Mouse (Mus musculus) stomach, embryonic 16.5 days (tissue): ENCODE data around the gene Tcaim. TPM values are rescaled to one million over a fixed set of nuclear protein-coding genes. Genes with fewer than 3 reads are reported as not detected.
A peak's percentile ranks its signal among the peaks of the same experiment; 100 is the strongest.

Source experiments
- ATAC-seq: fragments of 200-750 bp; cut with Nextera tagmentation; 2 replicates; pipeline ENCODE4 v1.8.0; 2017; ENCODE audit warnings: moderate number of reproducible peaks, moderate TSS enrichment; ENCODE audit not compliant: insufficient read depth, low FRiP score
- H3K27ac ChIP-seq: fragments of 300-500 bp; sonication (generic); 2 replicates; pipeline ENCODE4 v1.5.1; 2014; ENCODE audit warnings: low read length
- H3K27me3 ChIP-seq: fragments of 300-500 bp; sonication (generic); 2 replicates; pipeline ENCODE4 v1.6.1; 2014; ENCODE audit warnings: low read length, control low read depth, mixed read lengths; ENCODE audit not compliant: control insufficient read depth, insufficient read depth
- H3K36me3 ChIP-seq: fragments of 300-500 bp; sonication (generic); 2 replicates; pipeline ENCODE4 v1.6.1; 2014; ENCODE audit warnings: low read length; ENCODE audit not compliant: control insufficient read depth, insufficient read depth
- H3K4me1 ChIP-seq: fragments of 300-500 bp; sonication (generic); 2 replicates; pipeline ENCODE4 v1.6.1; 2014; ENCODE audit warnings: low read length, control low read depth, mixed read lengths; ENCODE audit not compliant: control insufficient read depth, insufficient read depth
- H3K4me2 ChIP-seq: fragments of 300-500 bp; sonication (generic); 2 replicates; pipeline ENCODE4 v1.6.1; 2014; ENCODE audit warnings: low read depth, low read length, mixed read lengths
- H3K4me3 ChIP-seq: fragments of 300-500 bp; sonication (generic); replicated peaks from 2 replicates; pipeline ENCODE4 v1.5.1; 2014; ENCODE audit warnings: mild to moderate bottlenecking, low read length
- H3K9ac ChIP-seq: fragments of 300-500 bp; sonication (generic); 2 replicates; pipeline ENCODE4 v1.6.1; 2014; ENCODE audit warnings: low read length
- H3K9me3 ChIP-seq: fragments of 300-500 bp; sonication (generic); replicated peaks from 2 replicates; pipeline ENCODE4 v1.6.1; 2016; ENCODE audit warnings: low read length, control low read depth; ENCODE audit not compliant: control insufficient read depth
- WGBS: fragments of 180-500 bp; shearing (Covaris S2); extraction: QIAGEN DNeasy Blood & Tissue Kit; methylation state at CpG from one replicate; pipeline ENCODE4 v1.1.7; 2014; 5-methylcytosine and 5-hydroxymethylcytosine counted together
- polyA plus RNA-seq: library from polyadenylated mRNA; unstranded; fragments of >200 nt; fragmentation: Nextera tagmentation; extraction: Ambion mirVana; gene quantifications from 2 replicates; pipeline ENCODE4 v1.2.1, GENCODE M21; 2015

The Tcaim gene
- polyA plus RNA-seq, 1 experiment from 2014 or later, result 6.0 TPM

GRCm38 (mm10) chr9:122863731-122864130 is 58.4 kb downstream of the Tcaim start:
- H3K4me3 ChIP-seq, result no peak overlapping the region
- H3K36me3 ChIP-seq, result peaks cover 37% of the 10 kb centered on the region
- 58% methylated on average over 2 of the region's 2 CpGs for WGBS
- H3K4me1 ChIP-seq, result peaks cover 13% of the 10 kb centered on the region
- H3K4me2 ChIP-seq, result 0 out of 2 replicates have a peak overlapping the region, but pooled peaks have one; percentile 5
- no peak for ATAC-seq
- no peak overlapping the region for H3K27ac ChIP-seq
- no peak overlapping the region for H3K9ac ChIP-seq
- H3K9me3 ChIP-seq, result peaks cover 40% of the 10 kb centered on the region
- no peaks in the 10 kb centered on the region for H3K27me3 ChIP-seq

GRCm38 (mm10) chr9:122864848-122865247 is 59.5 kb downstream of the Tcaim start:
- 48% methylated on average over 3 of the region's 3 CpGs for WGBS
- H3K4me2 ChIP-seq, result peak overlapping the region; percentile 85
- peaks cover 26% of the 10 kb centered on the region for H3K36me3 ChIP-seq
- no peak for ATAC-seq
- peaks cover 13% of the 10 kb centered on the region for H3K4me1 ChIP-seq
- peak overlapping the region; percentile 97 for H3K9ac ChIP-seq
- H3K4me3 ChIP-seq, result peak overlapping the region; percentile 93
- peaks cover 31% of the 10 kb centered on the region for H3K9me3 ChIP-seq
- no peaks in the 10 kb centered on the region for H3K27me3 ChIP-seq
- H3K27ac ChIP-seq, result no peak overlapping the region

DNA sequence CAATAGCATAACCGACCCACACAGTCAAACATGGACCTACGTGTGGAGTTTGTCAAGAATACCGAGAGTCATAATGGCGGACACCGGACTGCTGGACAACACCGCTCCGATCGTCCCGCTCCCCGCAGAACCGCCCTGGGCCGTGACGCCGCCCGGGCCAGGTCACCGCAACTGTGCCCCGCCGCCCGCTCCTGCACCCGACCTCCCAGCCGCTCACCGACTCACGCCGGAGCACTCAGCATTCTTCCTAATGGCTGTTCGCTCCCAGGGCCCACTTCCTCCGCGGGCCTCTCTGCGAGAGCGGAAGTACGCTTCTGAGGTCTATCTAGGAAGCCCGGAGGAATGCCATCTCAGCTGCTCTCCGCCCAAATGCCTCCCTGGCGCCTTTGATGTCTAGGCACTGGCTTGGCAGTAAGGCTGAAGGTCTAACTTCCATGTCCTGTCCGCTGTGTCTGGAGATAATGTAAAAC is 60.4 kb downstream of the Tcaim start, which contains the start of gene Zfp445:
TSS of gene Zfp445 (minus strand) at position 310 of the 470 bp plus-strand sequence.
- ATAC-seq, result peak; percentile 92
- H3K27ac ChIP-seq, result peak within 1 kb of the TSS; percentile 80
- peaks cover 22% of the 10 kb centered on the region for H3K9me3 ChIP-seq
- H3K9ac ChIP-seq, result peak within 1 kb of the TSS; percentile 97
- WGBS, result 1% methylated on average over 34 of the region's 34 CpGs
- H3K27me3 ChIP-seq, result no peaks in the 10 kb centered on the region
- peaks cover 13% of the 10 kb centered on the region for H3K4me1 ChIP-seq
- H3K4me2 ChIP-seq, result peak within 1 kb of the TSS; percentile 85
- peaks cover 17% of the 10 kb centered on the region for H3K36me3 ChIP-seq
- peak within 1 kb of the TSS; percentile 93 for H3K4me3 ChIP-seq

- 80% methylated on average over 4 of the region's 4 CpGs for WGBS
- H3K4me1 ChIP-seq, result peaks cover 13% of the 10 kb centered on the region
- H3K4me3 ChIP-seq, result peak overlapping the region; percentile 93
- no peaks in the 10 kb centered on the region for H3K27me3 ChIP-seq
- H3K9ac ChIP-seq, result peak overlapping the region; percentile 97
- peak overlapping the region; percentile 39 for H3K4me2 ChIP-seq
- peaks cover 17% of the 10 kb centered on the region for H3K9me3 ChIP-seq
- ATAC-seq, result 0 out of 2 replicates have a peak, but pooled peaks have one; percentile 5
- H3K36me3 ChIP-seq, result peaks cover 12% of the 10 kb centered on the region
- no peak overlapping the region for H3K27ac ChIP-seq
Measured at GRCm38 (mm10) chr9:122866192-122866591, 60.9 kb downstream of the Tcaim start.

- 84% methylated on average over 4 of the region's 4 CpGs for WGBS
- no peak for ATAC-seq
Measured at GRCm38 (mm10) chr9:122872595-122872994, 67.3 kb downstream of the Tcaim start.

DNA sequence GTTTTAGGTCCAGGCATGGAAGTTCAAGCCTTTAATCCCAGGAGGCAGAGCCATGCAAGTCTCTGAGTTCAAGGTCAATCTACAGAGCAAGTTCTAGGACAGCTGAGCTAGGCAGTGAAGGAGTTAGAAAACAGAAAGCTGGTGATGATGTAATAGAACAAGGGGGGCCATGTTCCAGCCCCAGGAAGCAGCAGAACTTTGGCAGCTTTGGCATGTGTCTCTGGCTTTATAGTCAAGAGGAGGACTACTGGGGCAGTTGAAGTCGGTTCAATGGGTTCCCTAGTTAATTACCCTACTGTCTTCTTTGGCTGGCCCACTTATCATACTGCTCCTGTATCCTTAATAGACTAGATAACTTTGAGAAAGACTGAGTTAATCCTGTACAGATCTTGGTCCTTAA is 69.3 kb downstream of the Tcaim start:
- H3K4me2 ChIP-seq, result no peak overlapping the region
- ATAC-seq, result no peak
- no peak overlapping the region for H3K27ac ChIP-seq
- no peaks in the 10 kb centered on the region for H3K27me3 ChIP-seq
- H3K36me3 ChIP-seq, result no peaks in the 10 kb centered on the region
- no peak overlapping the region for H3K9ac ChIP-seq
- no peaks in the 10 kb centered on the region for H3K4me1 ChIP-seq
- H3K9me3 ChIP-seq, result no peaks in the 10 kb centered on the region; the same call in 1 of the 2 replicates
- WGBS, result 67% methylated on average over 1 of the region's 1 CpGs
- no peak overlapping the region for H3K4me3 ChIP-seq

More at GRCm38 (mm10) chr9:122872595-122872994, 67.3 kb downstream of the Tcaim start:
- H3K9ac ChIP-seq, result no peak overlapping the region
- no peak overlapping the region for H3K27ac ChIP-seq
- no peaks in the 10 kb centered on the region for H3K4me1 ChIP-seq
- no peak overlapping the region for H3K4me2 ChIP-seq
- no peaks in the 10 kb centered on the region for H3K27me3 ChIP-seq
- H3K4me3 ChIP-seq, result no peak overlapping the region
- H3K36me3 ChIP-seq, result no peaks in the 10 kb centered on the region
- H3K9me3 ChIP-seq, result no peaks in the 10 kb centered on the region; the same call in 1 of the 2 replicates

- H3K27me3 ChIP-seq, result no peaks in the 10 kb centered on the region
- H3K4me3 ChIP-seq, result no peak overlapping the region
- H3K27ac ChIP-seq, result no peak overlapping the region; the same call in 1 of the 2 replicates
- H3K9ac ChIP-seq, result no peak overlapping the region
- H3K4me2 ChIP-seq, result no peak overlapping the region
- no peak; the same call in 1 of the 2 replicates for ATAC-seq
- H3K36me3 ChIP-seq, result no peaks in the 10 kb centered on the region
- H3K9me3 ChIP-seq, result no peaks in the 10 kb centered on the region; the same call in 1 of the 2 replicates
- WGBS, result 77% methylated on average over 2 of the region's 2 CpGs
- H3K4me1 ChIP-seq, result no peaks in the 10 kb centered on the region
Measured at GRCm38 (mm10) chr9:122875145-122875544, 69.8 kb downstream of the Tcaim start.

GRCm38 (mm10) chr9:122885385-122885784 is 80.0 kb downstream of the Tcaim start, which contains the start of gene Zkscan7:
TSS of gene Zkscan7 (plus strand) at chr9:122885685.
- 86% methylated on average over 3 of the region's 3 CpGs for whole genome bisulfite sequencing
- H3K4me1 ChIP-seq, result 0 out of 2 replicates have a peak, but pooled peaks cover 3% of the 10 kb centered on the region
- H3K9me3 ChIP-seq, result 0 out of 2 replicates have a peak, but pooled peaks cover 5% of the 10 kb centered on the region
- no peaks in the 10 kb centered on the region for H3K36me3 ChIP-seq
- no peak for ATAC-seq
- H3K4me2 ChIP-seq, result peak within 1 kb of the TSS; percentile 87
- H3K27me3 ChIP-seq, result no peaks in the 10 kb centered on the region
- H3K27ac ChIP-seq, result no peak within 1 kb of the TSS; the same call in 1 of the 2 replicates
- peak within 1 kb of the TSS; percentile 85 for H3K4me3 ChIP-seq
- no peak within 1 kb of the TSS for H3K9ac ChIP-seq
